Mouse (Mus musculus): ENCODE measurements around the gene Numbl. TPM values are rescaled to one million over a fixed set of nuclear protein-coding genes. Genes with fewer than 3 reads are reported as not detected.

Numbl gene
- polyA plus RNA-seq, 1 experiment from 2014 or later: 16.2 TPM

GRCm38 (mm10) chr7:27323001-27323400, 64.8 kb downstream of the Numbl start:
- DNase-seq (no peak), ATAC-seq (ENCODE audit: insufficient read depth) (no peak)
- Histone ChIP-seq H3K9ac (no peak overlapping the region), H3K9me3 (ENCODE audit: low read depth, low read length) (no peaks in the 10 kb centered on the region), H3K4me3 (ENCODE audit: low read depth, low read length) (no peak overlapping the region), H3K27me3 (ENCODE audit: insufficient read depth, low read length) (peaks cover 24% of the 10 kb centered on the region), H3K36me3 (ENCODE audit: insufficient read depth) (peaks cover 41% of the 10 kb centered on the region), H3K4me1 (ENCODE audit: insufficient read depth) (peaks cover 13% of the 10 kb centered on the region; the same call in 1 of the 2 replicates), H3K4me2 (no peak overlapping the region), H3K27ac (ENCODE audit: low read depth) (no peak overlapping the region)
- TF ChIP-seq CTCF (IDR thresholded peaks at IDR 0.05; ENCODE audit: low read depth): no peak
- WGBS: 91% methylated on average over 5 of the region's 5 CpGs

GRCm38 (mm10) chr7:27324161-27324560, 65.9 kb downstream of the Numbl start:
- Histone ChIP-seq H3K4me2 (no peak overlapping the region), H3K9me3 (ENCODE audit: low read depth, low read length) (no peaks in the 10 kb centered on the region), H3K27me3 (ENCODE audit: insufficient read depth, low read length) (peaks cover 26% of the 10 kb centered on the region), H3K36me3 (ENCODE audit: insufficient read depth) (peaks cover 40% of the 10 kb centered on the region), H3K4me1 (ENCODE audit: insufficient read depth) (peaks cover 13% of the 10 kb centered on the region; the same call in 1 of the 2 replicates), H3K27ac (ENCODE audit: low read depth) (no peak overlapping the region), H3K9ac (no peak overlapping the region), H3K4me3 (ENCODE audit: low read depth, low read length) (no peak overlapping the region)
- WGBS: 98% methylated on average over 11 of the region's 11 CpGs
- ATAC-seq (ENCODE audit: insufficient read depth): no peak
- no peak for DNase-seq
- TF ChIP-seq CTCF (IDR thresholded peaks at IDR 0.05; ENCODE audit: low read depth): no peak

- Histone ChIP-seq H3K9ac (no peak overlapping the region), H3K27ac (ENCODE audit: low read depth) (no peak overlapping the region), H3K4me1 (ENCODE audit: insufficient read depth) (peaks cover 17% of the 10 kb centered on the region; the same call in 1 of the 2 replicates), H3K36me3 (ENCODE audit: insufficient read depth) (peaks cover 37% of the 10 kb centered on the region), H3K9me3 (ENCODE audit: low read depth, low read length) (no peaks in the 10 kb centered on the region), H3K4me3 (ENCODE audit: low read depth, low read length) (no peak overlapping the region; the same call in 1 of the 2 replicates), H3K4me2 (peak overlapping the region; percentile 57), H3K27me3 (ENCODE audit: insufficient read depth, low read length) (peaks cover 32% of the 10 kb centered on the region)
- WGBS: 51% methylated on average over 19 of the region's 20 CpGs
- DNase-seq (no peak), ATAC-seq (ENCODE audit: insufficient read depth) (no peak)
- TF ChIP-seq CTCF (IDR thresholded peaks at IDR 0.05; ENCODE audit: low read depth): no peak
These were observed 66.7 kb downstream of the Numbl start for GRCm38 (mm10) chr7:27324928-27325327.

GRCm38 (mm10) chr7:27325697-27326096, 67.5 kb downstream of the Numbl start:
- peak; percentile 88 for DNase-seq
- Histone ChIP-seq H3K27me3 (ENCODE audit: insufficient read depth, low read length) (peaks cover 36% of the 10 kb centered on the region), H3K36me3 (ENCODE audit: insufficient read depth) (peaks cover 37% of the 10 kb centered on the region), H3K9me3 (ENCODE audit: low read depth, low read length) (no peaks in the 10 kb centered on the region), H3K9ac (peak overlapping the region; percentile 28; the same call in 1 of the 2 replicates), H3K4me3 (ENCODE audit: low read depth, low read length) (peak overlapping the region; percentile 23), H3K4me2 (peak overlapping the region; percentile 57), H3K4me1 (ENCODE audit: insufficient read depth) (peaks cover 20% of the 10 kb centered on the region; the same call in 1 of the 2 replicates), H3K27ac (ENCODE audit: low read depth) (peak overlapping the region; percentile 55)
- WGBS: 4% methylated on average over 24 of the region's 24 CpGs
- TF ChIP-seq CTCF (IDR thresholded peaks at IDR 0.05; ENCODE audit: low read depth): no peak
- peak; percentile 74 for ATAC-seq (ENCODE audit: insufficient read depth)

- peaks cover 36% of the 10 kb centered on the region for H3K27me3 ChIP-seq (ENCODE audit: insufficient read depth, low read length)
- H3K9ac ChIP-seq: peak overlapping the region; percentile 28; the same call in 1 of the 2 replicates
- peak overlapping the region; percentile 55; the same call in 1 of the 2 replicates for H3K27ac ChIP-seq (ENCODE audit: low read depth)
These were observed 68.1 kb downstream of the Numbl start for GRCm38 (mm10) chr7:27326101-27326880.

GRCm38 (mm10) chr7:27327500-27327899, 69.3 kb downstream of the Numbl start:
- DNase-seq (no peak), ATAC-seq (ENCODE audit: insufficient read depth) (no peak)
- Histone ChIP-seq H3K27me3 (ENCODE audit: insufficient read depth, low read length) (peaks cover 44% of the 10 kb centered on the region), H3K4me2 (no peak overlapping the region), H3K36me3 (ENCODE audit: insufficient read depth) (peaks cover 23% of the 10 kb centered on the region; the same call in 1 of the 2 replicates), H3K27ac (ENCODE audit: low read depth) (no peak overlapping the region), H3K4me3 (ENCODE audit: low read depth, low read length) (no peak overlapping the region), H3K4me1 (ENCODE audit: insufficient read depth) (peaks cover 20% of the 10 kb centered on the region; the same call in 1 of the 2 replicates), H3K9ac (no peak overlapping the region), H3K9me3 (ENCODE audit: low read depth, low read length) (no peaks in the 10 kb centered on the region)
- TF ChIP-seq CTCF (IDR thresholded peaks at IDR 0.05; ENCODE audit: low read depth): no peak
- WGBS: 92% methylated on average over 8 of the region's 8 CpGs

More at GRCm38 (mm10) chr7:27326101-27326880, 68.1 kb downstream of the Numbl start:
- Histone ChIP-seq H3K36me3 (ENCODE audit: insufficient read depth) (peaks cover 32% of the 10 kb centered on the region; the same call in 1 of the 2 replicates), H3K4me3 (ENCODE audit: low read depth, low read length) (peak overlapping the region; percentile 23; the same call in 1 of the 2 replicates), H3K4me2 (peak overlapping the region; percentile 57), H3K9me3 (ENCODE audit: low read depth, low read length) (no peaks in the 10 kb centered on the region), H3K4me1 (ENCODE audit: insufficient read depth) (peaks cover 20% of the 10 kb centered on the region; the same call in 1 of the 2 replicates)
- 43% methylated on average over 34 of the region's 34 CpGs for WGBS
- no peak for DNase-seq
- ATAC-seq (ENCODE audit: insufficient read depth): peak; percentile 13; the same call in 1 of the 2 replicates
- TF ChIP-seq CTCF (IDR thresholded peaks at IDR 0.05; ENCODE audit: low read depth): no peak

GRCm38 (mm10) chr7:27328161-27328560, 69.9 kb downstream of the Numbl start:
- Histone ChIP-seq H3K9ac (no peak overlapping the region), H3K27ac (ENCODE audit: low read depth) (no peak overlapping the region), H3K4me3 (ENCODE audit: low read depth, low read length) (no peak overlapping the region), H3K9me3 (ENCODE audit: low read depth, low read length) (no peaks in the 10 kb centered on the region), H3K36me3 (ENCODE audit: insufficient read depth) (peaks cover 22% of the 10 kb centered on the region; the same call in 1 of the 2 replicates), H3K4me2 (no peak overlapping the region), H3K4me1 (ENCODE audit: insufficient read depth) (peaks cover 20% of the 10 kb centered on the region; the same call in 1 of the 2 replicates), H3K27me3 (ENCODE audit: insufficient read depth, low read length) (peaks cover 51% of the 10 kb centered on the region)
- no peak for TF ChIP-seq CTCF (IDR thresholded peaks at IDR 0.05; ENCODE audit: low read depth)
- WGBS: 77% methylated on average over 11 of the region's 11 CpGs
- DNase-seq (no peak), ATAC-seq (ENCODE audit: insufficient read depth) (no peak)
